Mouse (Mus musculus) kidney, adult 2 months (tissue): Measurements from ENCODE around the gene Lypd1.

ENCODE experiments used
- CTCF ChIP-seq: fragments of 200-500 bp; conservative IDR thresholded peaks from 2 replicates; pipeline ENCODE4 v1.5.1; 2011; ENCODE audit warnings: low read depth, mild to moderate bottlenecking, control low read depth, low read length, moderate library complexity, mixed read lengths; ENCODE audit not compliant: insufficient read depth, insufficient read length
- POLR2A ChIP-seq: fragments of 200-500 bp; IDR thresholded peaks from one replicate; pipeline ENCODE4 v1.6.1; 2011; ENCODE audit warnings: low read depth, low read length, control low read depth

GRCm38 (mm10) chr1:125911901-125912445, 928 bp downstream of the Lypd1 start:
- TF ChIP-seq CTCF (no peak), POLR2A (no peak)
